Mouse (Mus musculus) heart, postnatal 0 days (tissue): Measurements from ENCODE around the gene Wdr60. TPM values are rescaled to one million over a fixed set of nuclear protein-coding genes. Genes with fewer than 3 reads are reported as not detected.

Experiments used
- ATAC-seq: fragments of 200-750 bp; cut with Nextera tagmentation; 2 replicates; pipeline ENCODE4 v1.8.0; 2017; ENCODE audit warnings: low read depth, moderate number of reproducible peaks, moderate library complexity; ENCODE audit not compliant: insufficient read depth
- DNase-seq: peaks from one replicate; pipeline ENCODE4 v3.0.0-alpha.2; 2016; ENCODE audit warnings: low spot score
- H3K27ac ChIP-seq: fragments of 300-500 bp; sonication (generic); 2 replicates; pipeline ENCODE4 v1.5.1; 2014; ENCODE audit warnings: low read depth, mild to moderate bottlenecking
- H3K27me3 ChIP-seq: fragments of 300-500 bp; sonication (generic); 2 replicates; pipeline ENCODE4 v1.6.1; 2014; ENCODE audit warnings: low read length, mixed read lengths; ENCODE audit not compliant: control insufficient read depth, insufficient read depth
- H3K36me3 ChIP-seq: fragments of 300-500 bp; sonication (generic); replicated peaks from 2 replicates; pipeline ENCODE4 v1.6.1; 2014; ENCODE audit warnings: low read length, mixed read lengths; ENCODE audit not compliant: control insufficient read depth, insufficient read depth
- H3K4me1 ChIP-seq: fragments of 300-500 bp; sonication (generic); 2 replicates; pipeline ENCODE4 v1.6.1; 2014; ENCODE audit warnings: antibody characterized with exemption; ENCODE audit not compliant: control insufficient read depth, insufficient read depth
- H3K4me2 ChIP-seq: fragments of 300-500 bp; sonication (generic); 2 replicates; pipeline ENCODE4 v1.6.1; 2014; ENCODE audit warnings: low read depth, mild to moderate bottlenecking, low read length, moderate library complexity
- H3K4me3 ChIP-seq: fragments of 300-500 bp; sonication (generic); 2 replicates; pipeline ENCODE4 v1.5.1; 2014; ENCODE audit warnings: low read depth, low read length
- H3K9ac ChIP-seq: fragments of 300-500 bp; sonication (generic); replicated peaks from 2 replicates; pipeline ENCODE4 v1.6.1; 2014; ENCODE audit warnings: low read depth, low read length, mixed read lengths
- H3K9me3 ChIP-seq: fragments of 300-500 bp; sonication (generic); replicated peaks from 2 replicates; pipeline ENCODE4 v1.6.1; 2016; ENCODE audit warnings: low read length; ENCODE audit not compliant: control insufficient read depth
- CTCF ChIP-seq: IDR thresholded peaks from 2 replicates; pipeline ENCODE4 v1.5.1; 2016; ENCODE audit warnings: antibody characterized with exemption, control low read depth, low read depth
- EP300 ChIP-seq: IDR thresholded peaks from 2 replicates; pipeline ENCODE4 v1.6.1; 2016; ENCODE audit warnings: antibody characterized with exemption, low read depth
- whole genome bisulfite sequencing: fragments of 180-500 bp; shearing (Covaris S2); extraction: QIAGEN DNeasy Blood & Tissue Kit; methylation state at CpG from one replicate; pipeline ENCODE4 v1.1.7; 2014; 5-methylcytosine and 5-hydroxymethylcytosine counted together
- microRNA-seq: library from miRNA; unstranded; fragments of <30 nt; microRNA quantifications from one replicate; pipeline ENCODE4, GENCODE M21; 2016
- polyA plus RNA-seq: library from polyadenylated mRNA; unstranded; fragments of >200 nt; fragmentation: Nextera tagmentation; extraction: Ambion mirVana; gene quantifications from 2 replicates; pipeline ENCODE4 v1.2.1, GENCODE M21; 2015
- total RNA-seq: library from RNA; depleted of rRNA; stranded (reverse); fragments of >200 nt; gene quantifications from 2 replicates; pipeline ENCODE4 v1.2.3, GENCODE M21; 2014; ENCODE audit warnings: low replicate concordance; rRNA removed

Gene Wdr60
- total and polyA plus RNA-seq, 2 experiments from 2014 or later, result 3.1 TPM; not detected in 1

GRCm38 (mm10) chr12:116159695-116160094, 103.1 kb downstream of the Wdr60 start:
- Histone ChIP-seq H3K4me2 (no peak overlapping the region), H3K36me3 (no peaks in the 10 kb centered on the region), H3K9me3 (no peaks in the 10 kb centered on the region), H3K9ac (no peak overlapping the region), H3K27me3 (no peaks in the 10 kb centered on the region), H3K27ac (no peak overlapping the region), H3K4me3 (no peak overlapping the region), H3K4me1 (no peaks in the 10 kb centered on the region)
- 83% methylated on average over 2 of the region's 2 CpGs for WGBS
- TF ChIP-seq EP300 (no peak), CTCF (no peak)
- no peak for ATAC-seq
- no peak for DNase-seq

- Histone ChIP-seq H3K9ac (no peak overlapping the region), H3K4me1 (no peaks in the 10 kb centered on the region), H3K36me3 (no peaks in the 10 kb centered on the region), H3K27me3 (no peaks in the 10 kb centered on the region), H3K4me2 (no peak overlapping the region), H3K9me3 (no peaks in the 10 kb centered on the region), H3K4me3 (no peak overlapping the region), H3K27ac (no peak overlapping the region)
- ATAC-seq, result no peak
- DNase-seq, result no peak
- WGBS, result 58% methylated on average over 5 of the region's 5 CpGs
- no peak for TF ChIP-seq CTCF
- no peak for TF ChIP-seq EP300
These were observed 103.6 kb downstream of the Wdr60 start for GRCm38 (mm10) chr12:116159223-116159622.

GRCm38 (mm10) chr12:116156792-116157532, 105.9 kb downstream of the Wdr60 start:
- Histone ChIP-seq H3K9ac (no peak overlapping the region), H3K27me3 (no peaks in the 10 kb centered on the region), H3K36me3 (no peaks in the 10 kb centered on the region), H3K9me3 (no peaks in the 10 kb centered on the region), H3K27ac (no peak overlapping the region), H3K4me1 (no peaks in the 10 kb centered on the region), H3K4me3 (no peak overlapping the region), H3K4me2 (no peak overlapping the region)
- no peak for ATAC-seq
- TF ChIP-seq EP300 (no peak), CTCF (no peak)
- WGBS, result 75% methylated on average over 7 of the region's 7 CpGs
- no peak for DNase-seq

Small RNA genes within 50 kb of the gene (microRNA-seq; reads per million reads assigned to microRNA genes)
- gene Gm23190, result not detected

Other genes starting within 250 kb of the Wdr60 start
- gene Zfp386, start 215.3 kb downstream of the Wdr60 start, total RNA-seq, result 13.5 and 25.2 TPM in 2 replicates
- 31.7 and 32.1 TPM in 2 replicates for gene Zfp386, start 215.3 kb downstream of the Wdr60 start, polyA plus RNA-seq
- gene Vipr2, start 185.3 kb downstream of the Wdr60 start, total RNA-seq, result 0.85 and 1.3 TPM in 2 replicates
- gene Vipr2, start 185.3 kb downstream of the Wdr60 start, polyA plus RNA-seq, result 0.30 TPM in 2 replicates
- gene Gm11027, start 12.4 kb upstream of the Wdr60 start, total RNA-seq, result not detected in 2 replicates
- not detected in 2 replicates for gene Gm11027, start 12.4 kb upstream of the Wdr60 start, polyA plus RNA-seq
- gene Esyt2, start 18.2 kb upstream of the Wdr60 start, total RNA-seq, result 32.2 and 33.7 TPM in 2 replicates
- 7.4 TPM in 2 replicates for gene Esyt2, start 18.2 kb upstream of the Wdr60 start, polyA plus RNA-seq
- 24.0 and 27.1 TPM in 2 replicates for gene Ncapg2, start 142.4 kb upstream of the Wdr60 start, total RNA-seq
- 7.1 TPM in 2 replicates for gene Ncapg2, start 142.4 kb upstream of the Wdr60 start, polyA plus RNA-seq
- 0.04 TPM in 1 of 2 replicates, not detected in the other for gene Ptprn2, start 222.7 kb upstream of the Wdr60 start, total RNA-seq
- not detected in 2 replicates for gene Ptprn2, start 222.7 kb upstream of the Wdr60 start, polyA plus RNA-seq